Comparison of ENCODE assay signal across 8 mouse cellular contexts in the genomic region with DNA sequence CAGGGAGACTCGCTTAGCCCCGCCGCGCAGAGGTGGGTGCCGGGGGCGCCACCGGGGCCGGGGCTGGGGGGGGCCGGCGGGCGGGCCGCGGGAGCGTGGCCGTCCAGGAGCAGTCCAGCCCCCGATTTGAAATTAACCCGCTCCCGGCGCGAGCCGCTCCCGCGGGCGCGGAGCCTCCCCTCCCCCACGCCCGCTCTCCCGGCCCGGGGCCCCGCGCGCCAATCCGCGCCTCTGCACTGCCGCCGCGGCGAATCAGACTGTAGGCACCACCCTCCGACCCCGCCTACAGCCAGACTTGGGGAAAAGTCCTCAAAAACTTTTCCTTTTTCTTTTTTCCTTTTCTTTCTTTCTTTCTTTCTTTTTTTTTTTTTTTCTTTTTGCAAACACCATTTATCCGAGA. TPM values are rescaled to one million over a fixed set of nuclear protein-coding genes. Genes with fewer than 3 reads are reported as not detected.
DNase-seq lines count a peak whose midpoint lies in the region; ATAC-seq and TF ChIP-seq lines count a peak whose summit lies in the region.

A gene (minus strand): TSS at position 111 of the 400 bp plus-strand sequence.

- under 1% methylated on average over 34 of the region's 41 CpGs for WGBS in heart, adult 2 months
- WGBS in lung, embryonic 15.5 days, result 0% methylated on average over 33 of the region's 41 CpGs

- peaks cover 1% of the 10 kb centered on the region; the same call in 1 of the 2 replicates for H3K4me1 ChIP-seq in heart, adult 2 months (ENCODE audit: control insufficient read depth, insufficient read depth, low read length)
- peaks cover 35% of the 10 kb centered on the region for H3K4me1 ChIP-seq in lung, embryonic 15.5 days

- DNase-seq in 3134 (ENCODE audit: extremely low read depth, insufficient read length, low spot score), result peak; percentile 81
- DNase-seq in embryo, embryonic 11 days, result peak; percentile 94
- peak; percentile 77 to 80 for DNase-seq in heart, adult 2 months
- peak; percentile 67 for DNase-seq in kidney, adult 18-20 months
- peak; percentile 81 for DNase-seq in retina, embryonic 14.5 days (ENCODE audit: low spot score)
- peak; percentile 35 for DNase-seq in urinary bladder, postnatal 10 days (ENCODE audit: low spot score)

- H3K36me3 ChIP-seq in heart, adult 2 months (ENCODE audit: control insufficient read depth, insufficient read depth, low read length), result no peaks in the 10 kb centered on the region
- peaks cover 15% of the 10 kb centered on the region for H3K36me3 ChIP-seq in lung, embryonic 15.5 days

- no peak for TF ChIP-seq EP300 in heart, adult 2 months (IDR thresholded peaks at IDR 0.05; ENCODE audit: insufficient read depth, low read depth, low read length)

- no peak within 1 kb of the TSS for H3K27ac ChIP-seq in heart, adult 2 months
- peak within 1 kb of the TSS; percentile 95 for H3K27ac ChIP-seq in lung, embryonic 15.5 days

- H3K79me2 ChIP-seq in heart, adult 2 months (replicated peaks; ENCODE audit: control insufficient read depth, insufficient read depth, low read length), result no peaks in the 10 kb centered on the region

- H3K4me2 ChIP-seq in lung, embryonic 15.5 days, result peak within 1 kb of the TSS; percentile 98

- intact Hi-C loops in heart, adult 2 months (cut with DNase I), result loop anchor here (5.0 kb wide), 1 partner anchor 129 kb away; no protein-coding TSS in a partner anchor

- no peak for TF ChIP-seq CTCF in heart, adult 2 months (IDR thresholded peaks at IDR 0.05)

- H3K27me3 ChIP-seq in heart, adult 2 months (ENCODE audit: control insufficient read depth, insufficient read depth, low read length), result no peaks in the 10 kb centered on the region; the same call in 1 of the 2 replicates
- no peaks in the 10 kb centered on the region for H3K27me3 ChIP-seq in lung, embryonic 15.5 days

- no peaks in the 10 kb centered on the region for H3K9me3 ChIP-seq in lung, embryonic 15.5 days

- H3K4me3 ChIP-seq in heart, adult 2 months, result peak within 1 kb of the TSS; percentile 80
- H3K4me3 ChIP-seq in lung, embryonic 15.5 days, result peak within 1 kb of the TSS; percentile 94

- H3K9ac ChIP-seq in heart, adult 2 months (ENCODE audit: low read depth, low read length), result peak within 1 kb of the TSS; percentile 39
- peak within 1 kb of the TSS; percentile 90 for H3K9ac ChIP-seq in lung, embryonic 15.5 days

- ATAC-seq in activated CD4-positive, CD25-positive, alpha-beta regulatory T cell, adult 4 months, result peak; percentile 13
- ATAC-seq in lung, embryonic 15.5 days (ENCODE audit: borderline replicate concordance, extremely low read depth, low FRiP score, low TSS enrichment), result peak; percentile 90

- TF ChIP-seq POLR2A in heart, adult 2 months (IDR thresholded peaks at IDR 0.05; ENCODE audit: insufficient read depth, low read depth, low read length), result no peak

RNA-seq across cellular contexts. Expression of the gene that starts here (rescaled TPM):
- polyA plus RNA-seq in activated CD4-positive, CD25-positive, alpha-beta regulatory T cell, adult 4 months (2017; shearing (Covaris generic)), result 1 to 10 TPM; 3.2 to 7.5 TPM
- total RNA-seq in heart, adult 2 months (2021), result 1 to 10 TPM; 1.3 to 1.6 TPM
- polyA plus RNA-seq in heart, adult 2 months (2012; rRNA removed), result 0.23 and 0.31 TPM in 2 replicates
- polyA plus RNA-seq in lung, embryonic 15.5 days (2015; fragmentation: Nextera tagmentation; extraction: Ambion mirVana), result 21.0 and 23.3 TPM in 2 replicates

Comparison
In these comparisons a context has a peak if more than half of its experiments do, and no peak if none do; other contexts are left out.
1. DNase-seq: peak in every context shown above with its lines; median percentile 94 in embryo, embryonic 11 days; 81 in 3134; 81 in retina, embryonic 14.5 days; 78 in heart, adult 2 months; 67 in kidney, adult 18-20 months; 35 in urinary bladder, postnatal 10 days.